Mouse (Mus musculus) midbrain, postnatal 0 days (tissue): Measurements from ENCODE around the gene Tspan3. TPM values are rescaled to one million over a fixed set of nuclear protein-coding genes. Genes with fewer than 3 reads are reported as not detected.

Experiments used
- ATAC-seq: fragments of 200-750 bp; cut with Nextera tagmentation; 2 replicates; pipeline ENCODE4 v1.8.0; 2017; ENCODE audit warnings: moderate number of reproducible peaks, mild to moderate bottlenecking, moderate TSS enrichment, moderate library complexity; ENCODE audit not compliant: low FRiP score
- DNase-seq: peaks from one replicate; pipeline ENCODE4 v3.0.0-alpha.2; 2015; ENCODE audit warnings: low spot score
- H3K27ac ChIP-seq: fragments of 300-500 bp; sonication (generic); 2 replicates; pipeline ENCODE4 v1.5.1; 2014; ENCODE audit warnings: low read depth, mild to moderate bottlenecking, low read length, mixed read lengths
- H3K27me3 ChIP-seq: fragments of 300-500 bp; sonication (generic); 2 replicates; pipeline ENCODE4 v1.6.1; 2014; ENCODE audit warnings: low read length, control low read depth, mixed read lengths; ENCODE audit not compliant: insufficient read depth
- H3K36me3 ChIP-seq: fragments of 300-500 bp; sonication (generic); 2 replicates; pipeline ENCODE4 v1.6.1; 2014; ENCODE audit warnings: low read length, control low read depth, mixed read lengths; ENCODE audit not compliant: insufficient read depth
- H3K4me1 ChIP-seq: fragments of 300-500 bp; sonication (generic); 2 replicates; pipeline ENCODE4 v1.6.1; 2014; ENCODE audit warnings: mild to moderate bottlenecking, control low read depth, antibody characterized with exemption, low read length, mixed read lengths; ENCODE audit not compliant: insufficient read depth
- H3K4me2 ChIP-seq: fragments of 300-500 bp; sonication (generic); 2 replicates; pipeline ENCODE4 v1.6.1; 2014; ENCODE audit warnings: low read depth, mild to moderate bottlenecking, low read length, mixed read lengths; ENCODE audit not compliant: poor library complexity, severe bottlenecking
- H3K4me3 ChIP-seq: fragments of 300-500 bp; sonication (generic); 2 replicates; pipeline ENCODE4 v1.5.1; 2014; ENCODE audit warnings: low read depth, mild to moderate bottlenecking, low read length, moderate library complexity
- H3K9ac ChIP-seq: fragments of 300-500 bp; sonication (generic); replicated peaks from 2 replicates; pipeline ENCODE4 v1.6.1; 2014; ENCODE audit warnings: mild to moderate bottlenecking, low read length, moderate library complexity, mixed read lengths; ENCODE audit not compliant: poor library complexity, severe bottlenecking
- H3K9me3 ChIP-seq: fragments of 300-500 bp; sonication (generic); 2 replicates; pipeline ENCODE4 v1.6.1; 2016; ENCODE audit warnings: low read length, control low read depth
- CTCF ChIP-seq: IDR thresholded peaks from 2 replicates; pipeline ENCODE4 v1.5.1; 2016; ENCODE audit warnings: antibody characterized with exemption, mild to moderate bottlenecking
- WGBS: fragments of 180-500 bp; shearing (Covaris S2); extraction: QIAGEN DNeasy Blood & Tissue Kit; methylation state at CpG from one replicate; pipeline ENCODE4 v1.1.7; 2014; 5-methylcytosine and 5-hydroxymethylcytosine counted together
- polyA plus RNA-seq: library from polyadenylated mRNA; unstranded; fragments of >200 nt; fragmentation: Nextera tagmentation; extraction: Ambion mirVana; gene quantifications from 2 replicates; pipeline ENCODE4 v1.2.1, GENCODE M21; 2015
- total RNA-seq: library from RNA; depleted of rRNA; stranded (reverse); fragments of >200 nt; gene quantifications from 2 replicates; pipeline ENCODE4 v1.2.3, GENCODE M21; 2014

Tspan3 gene
- total and polyA plus RNA-seq, 2 experiments from 2014 or later, result 452 to 674 TPM

DNA sequence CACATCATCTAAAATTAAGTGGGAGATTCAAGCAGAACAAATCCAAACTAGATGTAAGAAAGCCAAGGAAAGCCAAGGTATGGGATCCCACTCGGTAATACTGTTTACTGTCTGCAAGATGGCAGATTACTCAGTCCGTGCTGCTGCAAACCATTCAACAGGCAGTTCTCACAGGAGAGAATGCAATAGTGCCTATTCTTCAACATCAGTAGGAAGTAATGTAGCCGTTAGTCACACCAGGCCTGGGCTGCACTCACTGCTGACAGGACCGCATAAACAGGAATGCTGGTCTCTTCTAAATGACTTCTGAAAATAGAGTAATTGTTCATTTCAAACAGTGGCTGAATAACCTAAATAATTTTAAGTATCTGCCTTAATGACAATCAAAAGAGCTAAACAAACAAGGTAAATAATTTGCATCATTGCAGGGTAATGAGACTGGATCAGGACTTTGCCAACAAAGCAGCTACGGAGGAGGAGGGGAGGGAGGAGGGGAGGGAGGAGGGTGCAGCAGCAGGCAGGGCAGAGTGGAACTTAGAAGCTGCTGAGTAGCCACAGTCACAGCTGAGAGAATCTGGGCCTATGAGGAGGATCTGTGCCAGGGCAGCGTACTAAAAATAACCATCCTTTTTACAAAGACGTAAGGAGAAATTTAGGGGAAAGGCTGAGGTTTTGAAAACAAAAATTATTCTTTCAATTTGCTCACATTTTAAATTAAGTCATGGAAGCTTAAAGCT is 13.4 kb downstream of the Tspan3 start:
- H3K4me1 ChIP-seq, result peaks cover 3% of the 10 kb centered on the region; the same call in 1 of the 2 replicates
- DNase-seq (peak; percentile 54), ATAC-seq (no peak)
- H3K4me3 ChIP-seq, result no peak overlapping the region
- H3K27me3 ChIP-seq, result no peaks in the 10 kb centered on the region
- 37% methylated on average over 7 of the region's 7 CpGs for WGBS
- H3K9me3 ChIP-seq, result no peaks in the 10 kb centered on the region
- no peak overlapping the region for H3K4me2 ChIP-seq
- H3K9ac ChIP-seq, result no peak overlapping the region
- peaks cover 4% of the 10 kb centered on the region; the same call in 1 of the 2 replicates for H3K36me3 ChIP-seq
- no peak for TF ChIP-seq CTCF
- H3K27ac ChIP-seq, result no peak overlapping the region; the same call in 1 of the 2 replicates

DNA sequence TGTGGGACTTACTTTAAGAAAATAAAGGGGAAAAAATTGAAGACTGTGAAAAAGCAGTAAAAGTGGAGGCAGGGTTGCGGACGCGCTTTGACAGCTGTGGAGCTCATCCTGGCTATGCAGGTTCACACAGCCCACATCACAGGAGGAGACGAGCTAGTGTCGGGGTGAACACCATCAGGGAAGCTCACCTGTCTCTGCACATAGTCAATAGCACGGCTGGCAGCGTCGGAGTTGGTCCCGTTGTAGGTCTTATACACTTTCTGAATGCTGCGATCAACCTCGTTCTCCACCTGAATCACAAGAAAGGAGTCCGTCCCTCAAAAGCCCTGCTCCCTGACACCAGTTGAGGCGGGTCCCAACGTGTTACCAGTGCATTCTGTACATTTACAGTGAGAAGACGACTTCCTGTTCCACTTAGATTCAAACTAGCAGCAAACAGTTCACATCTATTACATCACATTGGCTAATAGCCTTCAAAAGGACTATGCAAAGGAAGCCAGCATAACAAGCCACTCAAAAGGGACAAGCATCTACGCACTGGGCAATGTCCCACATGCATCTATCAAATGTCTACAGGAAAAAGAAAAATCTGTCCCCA is 18.9 kb downstream of the Tspan3 start:
- Histone ChIP-seq H3K4me2 (no peak overlapping the region), H3K4me1 (no peaks in the 10 kb centered on the region), H3K36me3 (peaks cover 21% of the 10 kb centered on the region), H3K9me3 (no peaks in the 10 kb centered on the region), H3K9ac (no peak overlapping the region), H3K27ac (no peak overlapping the region), H3K4me3 (no peak overlapping the region), H3K27me3 (no peaks in the 10 kb centered on the region)
- no peak for DNase-seq
- 94% methylated on average over 16 of the region's 16 CpGs for WGBS
- no peak for TF ChIP-seq CTCF
- ATAC-seq, result no peak

DNA sequence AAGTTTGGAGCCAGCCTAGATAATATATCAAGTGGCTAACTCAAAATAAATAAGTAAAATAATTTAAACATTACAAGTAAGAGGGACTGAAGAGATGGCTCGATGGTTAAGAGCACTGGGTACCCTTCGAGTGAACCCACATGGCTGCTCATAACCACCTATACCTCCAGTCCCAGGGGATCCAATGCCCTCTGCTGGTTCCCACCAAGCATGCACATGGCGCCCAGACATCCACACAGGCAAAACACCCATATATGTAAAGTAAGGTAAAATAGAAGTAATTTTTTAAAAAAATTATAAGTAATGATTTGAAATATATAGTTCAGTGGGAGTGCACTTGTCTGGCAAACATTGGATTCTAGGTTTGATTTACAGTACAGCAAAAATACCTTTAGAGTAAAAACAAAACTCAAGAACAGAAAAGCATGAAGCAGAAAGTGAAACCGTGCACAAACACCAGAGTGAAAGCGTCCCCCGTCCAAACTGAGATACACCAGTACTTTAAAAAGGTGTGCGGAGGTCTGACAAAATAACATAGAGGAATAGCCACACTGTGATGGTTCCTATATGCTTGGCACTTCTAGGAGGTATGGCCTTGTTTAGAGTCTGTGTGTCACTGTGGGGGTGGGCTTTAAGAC is 20.8 kb downstream of the Tspan3 start:
- no peak for TF ChIP-seq CTCF
- H3K36me3 ChIP-seq, result peaks cover 28% of the 10 kb centered on the region
- DNase-seq, result no peak

DNA sequence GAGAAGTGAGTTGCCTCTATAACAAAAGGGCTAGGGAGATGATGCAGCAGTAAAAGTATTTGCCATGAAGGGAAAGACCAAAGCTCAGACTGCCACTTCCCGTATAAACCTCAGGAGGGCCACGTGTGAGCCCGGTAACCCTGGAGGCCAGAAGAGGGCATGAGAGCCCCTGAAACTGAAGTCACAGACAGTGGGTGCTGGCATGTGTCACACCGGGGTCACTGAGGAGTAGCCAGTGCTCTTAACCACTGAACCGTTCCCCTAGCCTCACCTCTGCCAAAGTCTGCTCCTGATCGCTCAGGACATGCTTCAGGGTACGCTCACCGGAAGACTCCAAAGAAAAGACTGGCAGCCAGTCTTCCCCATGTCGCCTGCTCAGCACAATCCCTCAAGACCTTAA is 23.5 kb downstream of the Tspan3 start:
- Histone ChIP-seq H3K4me2 (no peak overlapping the region), H3K9ac (no peak overlapping the region), H3K4me3 (no peak overlapping the region), H3K36me3 (peaks cover 27% of the 10 kb centered on the region), H3K27me3 (no peaks in the 10 kb centered on the region), H3K27ac (no peak overlapping the region), H3K9me3 (no peaks in the 10 kb centered on the region), H3K4me1 (no peaks in the 10 kb centered on the region)
- DNase-seq, result no peak
- no peak for ATAC-seq
- 0 out of 2 replicates have a peak, but pooled peaks have one; percentile 6 for TF ChIP-seq CTCF
- 92% methylated on average over 9 of the region's 9 CpGs for WGBS

More for the DNA sequence above, 20.8 kb downstream of the Tspan3 start:
- H3K27me3 ChIP-seq, result no peaks in the 10 kb centered on the region
- H3K4me3 ChIP-seq, result no peak overlapping the region
- WGBS, result 91% methylated on average over 7 of the region's 7 CpGs
- no peak overlapping the region for H3K27ac ChIP-seq
- no peak overlapping the region for H3K4me2 ChIP-seq
- no peaks in the 10 kb centered on the region for H3K4me1 ChIP-seq
- ATAC-seq, result no peak
- H3K9ac ChIP-seq, result no peak overlapping the region
- no peaks in the 10 kb centered on the region for H3K9me3 ChIP-seq

DNA sequence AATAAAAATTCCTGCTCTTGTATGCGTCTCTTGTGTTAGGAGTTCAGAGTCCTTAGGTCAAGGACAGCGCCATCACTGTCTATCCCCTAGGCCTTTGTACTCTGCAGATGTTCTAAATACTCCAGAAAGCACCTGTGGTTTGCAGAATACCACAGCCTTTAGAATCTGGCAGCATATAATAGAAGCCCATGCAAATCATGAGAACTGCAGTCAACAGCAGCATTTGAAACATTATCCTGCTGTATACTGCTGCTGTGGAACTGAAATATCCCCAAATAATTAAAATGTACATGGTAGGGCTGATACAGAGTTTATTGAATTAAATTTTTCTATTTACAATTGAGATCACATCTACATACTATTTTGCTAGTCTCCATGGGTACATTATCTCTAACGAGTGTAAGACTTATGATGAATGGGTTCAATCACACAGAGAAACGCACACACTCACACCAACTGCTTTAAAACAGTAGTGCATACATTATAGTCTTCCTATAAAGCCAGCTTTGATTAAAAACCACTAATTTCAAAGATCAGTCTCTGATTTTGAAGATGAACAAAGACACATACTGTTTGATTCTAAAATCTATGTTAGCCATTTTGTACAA is 29.6 kb downstream of the Tspan3 start:
- Histone ChIP-seq H3K9ac (no peak overlapping the region), H3K27ac (no peak overlapping the region), H3K27me3 (no peaks in the 10 kb centered on the region), H3K36me3 (peaks cover 52% of the 10 kb centered on the region), H3K4me2 (no peak overlapping the region), H3K4me1 (no peaks in the 10 kb centered on the region), H3K4me3 (no peak overlapping the region), H3K9me3 (no peaks in the 10 kb centered on the region)
- WGBS, result 89% methylated on average over 4 of the region's 4 CpGs
- ATAC-seq (no peak), DNase-seq (no peak)
- TF ChIP-seq CTCF, result no peak

DNA sequence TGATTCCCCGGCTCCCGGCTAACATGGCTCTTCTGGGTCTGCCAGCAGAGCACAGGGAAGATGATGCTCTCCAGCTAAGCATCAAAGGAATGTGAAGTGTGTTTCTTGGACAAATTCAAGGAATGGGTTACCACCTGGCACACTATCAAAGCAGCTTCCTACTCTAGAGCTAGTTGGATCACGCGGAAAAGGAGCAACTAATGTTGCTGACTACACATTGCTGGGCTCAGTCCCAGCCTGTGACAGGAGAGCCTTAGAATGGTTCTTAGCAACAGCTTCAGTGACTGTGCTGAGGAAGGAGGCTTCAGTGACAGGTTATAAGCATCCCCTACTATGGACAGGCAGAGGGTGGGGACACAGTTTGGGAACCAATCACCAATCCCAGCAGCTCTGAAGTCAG is 30.7 kb downstream of the Tspan3 start:
- H3K4me2 ChIP-seq, result no peak overlapping the region
- H3K4me3 ChIP-seq, result no peak overlapping the region
- H3K9ac ChIP-seq, result no peak overlapping the region
- WGBS, result 79% methylated on average over 4 of the region's 4 CpGs
- H3K27ac ChIP-seq, result no peak overlapping the region
- peaks cover 56% of the 10 kb centered on the region for H3K36me3 ChIP-seq
- no peaks in the 10 kb centered on the region for H3K4me1 ChIP-seq
- no peak for TF ChIP-seq CTCF
- H3K9me3 ChIP-seq, result no peaks in the 10 kb centered on the region
- DNase-seq (no peak), ATAC-seq (no peak)
- no peaks in the 10 kb centered on the region for H3K27me3 ChIP-seq
